Mouse (Mus musculus): ENCODE results near the gene Tmem135.
"Not testable (repeated sequence)": the region's sequence is repeated elsewhere in the genome, so short reads cannot be mapped to it uniquely, and the experiment has no call there.

DNA sequence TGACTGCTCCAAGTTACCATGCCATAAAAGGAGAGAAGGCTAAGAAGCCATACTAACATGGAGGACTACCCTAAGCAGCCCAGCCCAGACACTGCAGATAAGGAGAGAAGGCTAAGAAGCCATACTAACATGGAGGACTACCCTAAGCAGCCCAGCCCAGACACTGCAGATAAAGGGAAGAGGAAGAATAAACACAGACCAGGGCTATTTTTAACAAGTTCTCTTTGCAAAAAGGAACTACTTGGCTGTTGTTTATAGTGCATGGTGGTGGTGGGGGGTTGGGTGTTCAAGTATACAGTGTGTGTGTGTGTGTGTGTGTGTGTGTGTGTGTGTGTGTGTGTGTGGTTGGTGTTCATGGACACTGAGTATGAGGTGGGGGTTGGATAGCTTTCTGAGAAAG is 133.6 kb downstream of the Tmem135 start:
- TF ChIP-seq POLR2A (IDR thresholded peaks at IDR 0.05; ENCODE audit: borderline replicate concordance, control insufficient read depth, low read depth, low read length); CTCF (IDR thresholded peaks at IDR 0.05; ENCODE audit: control insufficient read depth, insufficient read depth, low read length): not testable (repeated sequence)

Measured in bone marrow, adult 2 months (tissue).